Mouse (Mus musculus): ENCODE results near the gene Golt1a.

Gene Golt1a

GRCm38 (mm10) chr1:133309652-133310267 lies at the start of gene Golt1a:
Gene Golt1a, plus strand, starts transcription at chr1:133309800.
- in situ Hi-C loops (cut with MseI, MboI): loop anchor here in 1 of 2 experiments (5.0 kb wide), 1 partner anchor 127 kb away; no protein-coding TSS in a partner anchor

- in situ Hi-C loops (cut with MseI, MboI): no loop called here
These were observed 47.0 kb upstream of the Golt1a start for GRCm38 (mm10) chr1:133262628-133263027.

DNA sequence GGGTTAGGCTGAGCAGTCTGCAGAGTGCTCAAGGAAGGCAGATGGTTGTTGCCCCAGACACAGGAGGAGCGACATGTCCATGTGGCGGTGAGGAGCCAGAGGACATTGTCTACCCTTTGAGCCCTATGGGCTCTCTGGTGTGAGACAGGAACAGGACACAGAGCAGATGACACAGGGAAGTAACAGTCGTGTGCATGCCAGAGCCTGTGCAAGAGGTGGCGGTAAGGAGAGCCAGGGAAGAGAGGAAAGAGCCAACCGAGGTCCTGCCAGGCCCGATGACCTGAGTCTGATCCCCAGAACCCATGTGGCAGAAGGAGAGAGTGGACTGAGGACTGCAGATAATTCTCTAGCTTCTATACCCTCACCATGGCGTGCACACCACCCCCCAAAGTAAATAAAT lies 46.5 kb upstream of the Golt1a start:
- in situ Hi-C loops (cut with MseI, MboI): no loop called here

DNA sequence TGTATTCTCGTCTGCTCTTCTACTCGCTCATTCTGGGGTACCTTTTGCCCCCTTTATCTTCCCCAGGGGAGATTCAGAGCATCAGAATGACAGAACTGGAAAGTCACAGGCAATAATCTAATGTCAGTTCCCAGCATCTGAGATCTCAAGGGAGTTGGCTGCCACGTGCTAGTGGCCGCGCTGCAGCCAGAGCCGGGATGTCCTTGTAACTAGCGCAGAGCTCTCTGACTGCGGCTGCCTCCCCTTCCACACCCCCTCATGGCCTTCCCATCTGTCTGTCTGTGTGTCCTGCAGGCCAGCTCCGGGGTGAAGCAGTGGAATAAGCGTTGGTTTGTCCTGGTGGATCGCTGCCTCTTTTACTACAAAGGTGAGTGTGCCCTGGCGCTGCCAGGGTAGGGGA lies 45.2 kb upstream of the Golt1a start:
- in situ Hi-C loops (cut with MseI, MboI): no loop called here

DNA sequence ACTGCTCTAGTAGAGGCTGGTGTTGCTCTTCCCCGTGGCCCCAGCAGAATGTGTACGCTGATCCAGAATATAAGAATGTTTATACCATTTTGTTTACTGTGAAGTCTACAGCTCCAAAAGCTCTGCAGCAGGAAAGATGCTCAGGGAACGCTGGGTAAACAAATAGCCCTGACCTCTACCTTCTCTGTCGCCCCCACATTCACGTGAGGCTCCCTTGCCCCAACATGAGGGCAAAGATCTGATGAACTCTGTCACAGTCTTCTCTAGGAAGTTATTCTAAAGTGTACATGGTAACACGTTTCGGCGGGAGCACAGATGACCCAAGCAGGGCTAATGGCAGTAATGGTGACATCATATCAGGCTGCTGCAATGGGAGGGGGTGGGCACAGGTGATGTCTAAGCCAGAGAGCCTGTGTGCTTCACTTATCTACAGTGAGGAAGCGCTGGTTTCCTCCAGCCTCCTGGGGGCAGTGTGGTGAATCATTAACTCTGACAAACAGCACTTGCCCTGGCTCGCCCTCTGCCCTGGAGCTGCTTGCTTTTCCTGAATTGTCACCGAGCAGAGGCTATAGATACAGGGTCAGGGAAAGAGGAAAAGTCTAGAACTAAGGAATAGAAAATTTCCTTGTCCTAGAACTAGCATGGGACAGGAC lies 44.4 kb upstream of the Golt1a start:
- in situ Hi-C loops (cut with MseI, MboI): no loop called here

- in situ Hi-C loops (cut with MseI, MboI): no loop called here
These were observed 42.5 kb upstream of the Golt1a start for GRCm38 (mm10) chr1:133267094-133267493.

GRCm38 (mm10) chr1:133267813-133268492 lies 41.6 kb upstream of the Golt1a start:
- in situ Hi-C loops (cut with MseI, MboI): no loop called here

DNA sequence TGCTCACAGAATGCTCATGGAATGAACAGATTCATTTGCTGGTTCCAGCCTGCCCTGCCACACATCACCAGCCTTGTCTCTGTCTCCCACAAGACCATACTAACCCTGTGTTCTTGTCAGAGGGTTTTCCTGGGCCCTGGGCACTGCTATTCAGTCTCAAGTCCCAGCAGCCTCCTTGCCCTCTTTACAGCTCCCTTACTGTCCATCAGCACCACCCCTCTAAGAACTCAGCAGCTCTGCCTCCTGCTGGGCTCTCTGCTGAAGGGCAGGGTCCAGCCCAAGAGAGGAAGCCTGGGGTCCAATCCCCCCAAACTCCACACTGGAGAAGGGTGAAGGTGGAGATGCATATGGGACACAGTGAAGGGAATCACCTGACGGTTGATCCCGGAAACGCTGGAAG lies 41.1 kb upstream of the Golt1a start:
- in situ Hi-C loops (cut with MseI, MboI): no loop called here

DNA sequence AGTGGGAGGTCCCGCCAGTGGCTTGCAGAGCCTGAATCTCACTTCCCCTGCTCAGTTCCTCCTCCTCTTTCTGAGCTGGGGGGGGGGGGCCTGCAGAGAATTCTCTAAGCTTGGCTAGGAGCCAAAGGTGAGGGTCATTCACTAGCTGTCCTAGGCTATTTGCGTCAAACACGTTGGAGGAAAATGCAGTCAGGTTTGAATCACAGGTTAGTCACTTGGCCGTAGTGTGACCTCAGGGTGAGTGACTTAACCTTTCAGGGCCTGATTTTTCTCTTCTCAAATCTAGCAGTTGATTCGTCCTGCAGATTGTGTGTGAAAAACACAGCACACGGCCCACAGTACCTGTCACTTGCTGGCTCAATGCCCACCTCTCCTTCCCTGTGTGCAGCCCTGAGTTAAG lies 39.3 kb upstream of the Golt1a start:
- in situ Hi-C loops (cut with MseI, MboI): no loop called here

DNA sequence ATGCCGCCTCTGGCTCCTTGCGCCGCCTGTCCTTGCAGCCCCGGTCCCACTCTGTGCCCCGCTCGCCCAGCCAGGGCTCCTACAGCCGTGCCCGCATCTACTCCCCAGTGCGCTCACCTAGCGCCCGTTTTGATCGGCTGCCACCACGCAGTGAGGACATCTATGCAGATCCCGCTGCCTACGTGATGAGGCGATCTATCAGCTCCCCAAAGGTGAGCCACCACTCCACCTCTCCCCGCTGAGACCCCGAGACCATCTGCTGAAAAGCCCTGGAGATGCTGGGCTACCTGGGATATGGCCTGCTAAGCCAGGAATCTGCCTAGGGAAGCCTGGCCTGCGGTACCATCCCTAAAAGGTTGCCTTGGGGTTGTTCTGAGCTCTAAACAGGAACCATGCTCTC lies 35.4 kb upstream of the Golt1a start:
- in situ Hi-C loops (cut with MseI, MboI): no loop called here

DNA sequence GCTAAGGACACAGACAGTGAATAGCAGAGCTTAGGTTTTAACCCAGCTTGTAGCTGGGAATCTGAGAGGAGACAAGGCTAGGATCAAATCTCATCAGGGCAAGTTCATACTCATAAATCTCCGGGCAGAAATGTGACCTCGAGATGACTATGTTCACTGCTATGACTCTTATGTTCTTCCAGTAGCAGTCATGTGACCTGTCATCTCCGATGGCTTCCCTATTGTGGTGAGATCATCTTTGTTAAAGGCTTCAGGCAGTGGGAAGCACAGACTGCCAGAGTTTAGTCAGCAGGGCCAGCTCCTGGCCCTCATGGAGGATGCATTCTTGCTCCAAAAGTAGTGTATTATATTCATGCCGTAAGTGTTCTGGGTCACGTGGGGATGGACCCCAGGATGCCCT lies 32.6 kb upstream of the Golt1a start:
- in situ Hi-C loops (cut with MseI, MboI): no loop called here

DNA sequence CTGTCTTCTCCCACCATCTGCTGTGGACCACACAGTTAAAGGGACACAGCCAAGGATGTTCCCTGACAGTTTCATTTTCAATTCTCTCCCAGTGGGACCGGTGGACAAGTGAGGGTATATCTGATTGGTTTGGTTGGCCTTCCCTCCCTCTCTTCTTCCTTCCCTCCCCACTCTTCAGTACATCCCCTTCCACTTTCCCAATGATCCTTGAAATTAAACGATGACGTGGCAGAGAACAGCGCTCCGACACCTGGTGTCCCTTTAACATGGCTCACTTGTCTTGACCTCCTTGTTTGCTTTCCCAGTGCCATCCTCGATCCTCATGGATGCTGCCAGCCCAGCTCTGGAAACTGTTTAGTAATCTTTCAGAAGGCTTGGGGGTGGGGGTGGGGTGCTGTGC lies 31.1 kb upstream of the Golt1a start:
- in situ Hi-C loops (cut with MseI, MboI): no loop called here

DNA sequence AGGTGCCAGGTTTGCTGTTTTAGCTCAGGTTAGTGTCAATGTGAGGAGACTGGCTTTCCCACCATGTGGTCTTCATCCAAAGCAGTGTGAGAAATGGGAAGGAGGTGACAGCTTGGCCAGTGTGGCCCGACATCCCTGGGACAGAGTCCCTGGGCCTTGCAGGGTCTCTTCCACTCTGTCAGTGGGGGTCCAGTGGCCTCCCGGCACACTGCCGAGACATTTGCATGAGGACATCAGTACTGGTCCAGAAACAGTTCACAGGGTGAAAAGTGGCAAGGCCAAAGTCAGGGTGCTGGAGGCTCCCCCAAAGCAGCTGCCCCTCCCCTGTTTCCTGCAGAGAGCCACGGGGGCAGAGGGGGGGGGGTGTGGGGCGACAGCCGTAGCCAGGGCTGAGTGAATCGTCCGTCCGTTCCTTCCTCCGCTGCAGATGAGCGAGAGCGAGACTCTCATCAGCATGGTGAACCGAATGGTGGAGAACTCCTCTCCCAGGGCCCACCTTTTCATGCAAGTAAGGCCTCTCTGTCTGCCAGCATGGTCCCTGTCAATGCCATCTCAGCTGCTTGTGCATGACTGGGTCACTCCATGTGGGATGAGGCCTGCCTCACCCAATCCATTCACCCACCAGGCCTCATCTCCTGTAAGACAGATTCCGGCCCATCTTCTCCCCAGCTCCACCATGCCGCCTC lies 30.5 kb upstream of the Golt1a start:
- in situ Hi-C loops (cut with MseI, MboI): no loop called here

DNA sequence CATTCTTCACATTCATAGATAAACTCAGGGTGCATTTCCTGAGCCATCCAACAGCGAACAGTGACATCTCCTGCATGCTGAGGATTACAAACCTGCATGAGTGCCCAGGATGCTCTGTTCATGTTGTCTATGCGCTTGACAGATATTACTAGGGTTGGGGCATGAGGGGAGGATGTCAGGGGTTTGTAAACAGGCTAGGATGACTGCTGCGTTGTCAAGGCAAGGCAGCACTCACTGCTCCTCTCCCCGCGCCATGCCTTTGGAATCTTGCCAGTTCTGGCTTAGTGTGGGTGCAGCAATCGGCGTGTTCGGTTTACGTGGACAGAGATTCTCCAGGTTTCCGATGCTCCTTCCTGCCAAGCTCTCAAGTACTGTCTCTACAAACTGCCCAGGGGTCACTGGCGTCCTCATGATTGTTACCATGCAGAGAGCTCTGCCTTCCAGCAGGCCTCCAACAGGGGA lies 29.9 kb upstream of the Golt1a start:
- in situ Hi-C loops (cut with MseI, MboI): no loop called here

GRCm38 (mm10) chr1:133280537-133280936 lies 29.1 kb upstream of the Golt1a start:
- in situ Hi-C loops (cut with MseI, MboI): no loop called here

DNA sequence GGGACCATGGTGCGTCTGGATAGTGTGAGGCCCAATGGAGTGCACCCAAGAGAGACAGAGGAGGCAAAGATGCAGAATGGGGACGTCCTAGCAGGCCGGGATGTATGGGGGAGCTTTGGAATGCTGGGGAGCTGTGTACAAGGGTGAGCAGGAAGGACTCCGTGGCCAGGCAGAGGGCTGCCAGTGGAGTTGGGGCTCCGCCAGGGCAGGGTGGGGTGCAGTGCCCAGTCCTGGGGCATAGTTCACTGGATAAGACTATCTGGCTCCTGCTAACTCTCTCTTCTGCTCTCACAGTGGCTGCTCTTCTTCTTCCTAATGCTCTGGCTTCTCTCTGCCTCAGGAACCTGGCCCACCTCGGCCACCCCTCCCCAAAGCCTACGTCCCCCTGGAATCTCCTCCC lies 23.7 kb upstream of the Golt1a start:
- in situ Hi-C loops (cut with MseI, MboI): no loop called here

DNA sequence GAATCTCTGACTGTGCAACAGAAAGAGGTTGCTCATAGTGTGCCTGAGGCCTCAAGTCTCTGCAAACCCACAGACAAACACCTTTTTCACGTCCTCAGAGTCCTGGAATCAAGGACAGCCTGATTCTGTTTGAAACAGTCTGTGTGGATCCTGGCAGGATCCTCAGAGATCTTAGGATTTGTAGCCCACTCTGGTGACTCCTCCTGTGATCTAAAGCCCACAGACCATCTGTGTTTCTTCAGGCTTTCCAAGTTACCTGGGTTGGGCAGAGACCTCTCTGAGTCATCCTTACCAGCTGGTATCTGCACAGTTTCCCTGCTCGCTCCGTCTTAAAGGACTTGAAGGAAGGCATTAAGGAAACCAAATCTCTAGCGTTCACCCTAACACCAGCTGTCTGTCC lies 22.5 kb upstream of the Golt1a start:
- in situ Hi-C loops (cut with MseI, MboI): no loop called here

GRCm38 (mm10) chr1:133287880-133288279 lies 21.7 kb upstream of the Golt1a start:
- in situ Hi-C loops (cut with MseI, MboI): no loop called here

GRCm38 (mm10) chr1:133291888-133292287 lies 17.7 kb upstream of the Golt1a start:
- in situ Hi-C loops (cut with MseI, MboI): no loop called here

- in situ Hi-C loops (cut with MseI, MboI): no loop called here
These were observed 17.0 kb upstream of the Golt1a start for GRCm38 (mm10) chr1:133292608-133293007.

- in situ Hi-C loops (cut with MseI, MboI): no loop called here
These were observed 13.2 kb upstream of the Golt1a start for GRCm38 (mm10) chr1:133296376-133296775.

DNA sequence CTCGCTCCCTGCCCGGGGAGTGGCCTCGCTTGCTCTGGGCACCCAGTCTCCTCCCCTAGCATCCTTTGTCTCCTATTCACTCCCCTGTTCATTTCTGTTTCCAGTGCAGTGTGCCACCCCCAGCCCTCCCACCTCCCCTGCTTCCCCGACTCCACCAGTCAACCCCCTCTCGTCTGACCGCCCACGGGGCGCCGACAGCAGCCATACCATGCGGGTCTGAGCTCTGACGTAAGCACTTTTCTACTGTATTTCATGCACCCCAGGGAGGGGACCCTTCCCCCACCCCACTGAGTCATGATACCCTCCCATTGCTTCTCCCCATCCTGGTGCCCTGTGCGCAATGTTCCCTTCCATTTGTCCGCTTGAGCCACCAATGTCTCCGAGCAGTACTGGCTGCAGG lies 10.8 kb upstream of the Golt1a start:
- in situ Hi-C loops (cut with MseI, MboI): no loop called here
